Mouse (Mus musculus) embryonic facial prominence, embryonic 10.5 days (tissue): ENCODE results near the gene Comtd1. TPM values are rescaled to one million over a fixed set of nuclear protein-coding genes. Genes with fewer than 3 reads are reported as not detected.

ENCODE experiments used
- DNase-seq: peaks from one replicate; pipeline ENCODE4 v3.0.0-alpha.2; 2017; ENCODE audit warnings: low spot score
- H3K27ac ChIP-seq: fragments of 300-500 bp; sonication (generic); replicated peaks from 2 replicates; pipeline ENCODE4 v1.5.1; 2016; ENCODE audit warnings: mild to moderate bottlenecking
- H3K27me3 ChIP-seq: fragments of 300-500 bp; sonication (generic); replicated peaks from 2 replicates; pipeline ENCODE4 v1.6.1; 2016; ENCODE audit warnings: low read depth, mild to moderate bottlenecking; ENCODE audit not compliant: poor library complexity, severe bottlenecking
- H3K36me3 ChIP-seq: fragments of 300-500 bp; sonication (generic); replicated peaks from 2 replicates; pipeline ENCODE4 v1.6.1; 2016; ENCODE audit warnings: mild to moderate bottlenecking, moderate library complexity
- H3K4me1 ChIP-seq: fragments of 300-500 bp; sonication (generic); 2 replicates; pipeline ENCODE4 v1.6.1; 2016
- H3K4me3 ChIP-seq: fragments of 300-500 bp; sonication (generic); 2 replicates; pipeline ENCODE4 v1.5.1; 2016; ENCODE audit warnings: mild to moderate bottlenecking, moderate library complexity
- H3K9me3 ChIP-seq: fragments of 300-500 bp; sonication (generic); 2 replicates; pipeline ENCODE4 v1.6.1; 2016; ENCODE audit warnings: mild to moderate bottlenecking
- WGBS: fragments of 180-500 bp; shearing (Covaris S2); methylation state at CpG from one replicate; pipeline ENCODE4 v1.1.7; 2016; 5-methylcytosine and 5-hydroxymethylcytosine counted together
- polyA plus RNA-seq: library from polyadenylated mRNA; unstranded; fragments of >200 nt; fragmentation: Nextera tagmentation; extraction: Ambion mirVana; gene quantifications from 2 replicates; pipeline ENCODE4 v1.2.1, GENCODE M21; 2016

The Comtd1 gene
- polyA plus RNA-seq, 1 experiment from 2014 or later: 17.4 TPM

DNA sequence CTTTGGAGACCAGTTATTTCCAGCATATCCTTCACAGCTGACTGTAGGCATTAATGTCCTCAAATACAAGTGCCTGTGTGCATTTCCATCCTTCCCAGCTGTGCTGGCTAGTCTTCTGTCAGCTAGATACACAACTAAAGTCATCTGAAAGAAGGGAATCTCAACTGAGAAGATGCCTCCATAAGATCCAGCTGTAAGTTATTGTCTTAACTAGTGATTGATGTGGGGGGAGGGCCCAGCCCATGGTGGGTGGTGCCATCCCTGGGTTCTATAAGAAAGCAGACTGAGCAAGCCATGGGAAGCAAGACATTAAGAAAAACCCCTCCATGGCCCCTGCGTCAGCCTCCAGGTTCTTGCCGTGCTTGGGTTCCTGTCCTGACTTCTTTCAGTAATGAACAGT, 23.8 kb downstream of the Comtd1 start, which contains the start of gene Vdac2:
Gene Vdac2, plus strand, starts transcription at position 301 of the 400 bp plus-strand sequence.
- no peak for DNase-seq
- WGBS: 90% methylated on average over 2 of the region's 2 CpGs
- Histone ChIP-seq H3K27me3 (no peaks in the 10 kb centered on the region), H3K36me3 (no peaks in the 10 kb centered on the region), H3K4me3 (no peak within 1 kb of the TSS), H3K4me1 (peaks cover 6% of the 10 kb centered on the region; the same call in 1 of the 2 replicates), H3K27ac (no peak within 1 kb of the TSS), H3K9me3 (no peaks in the 10 kb centered on the region)

- peaks cover 6% of the 10 kb centered on the region; the same call in 1 of the 2 replicates for H3K4me1 ChIP-seq
- no peaks in the 10 kb centered on the region for H3K27me3 ChIP-seq
- H3K27ac ChIP-seq: no peak overlapping the region
- 75% methylated on average over 7 of the region's 7 CpGs for WGBS
- H3K36me3 ChIP-seq: no peaks in the 10 kb centered on the region
- no peak overlapping the region for H3K4me3 ChIP-seq
- no peak for DNase-seq
- no peaks in the 10 kb centered on the region for H3K9me3 ChIP-seq
Observed at GRCm38 (mm10) chr14:21823897-21824296, 24.9 kb downstream of the Comtd1 start.

- H3K4me3 ChIP-seq: no peak overlapping the region
- H3K27me3 ChIP-seq: no peaks in the 10 kb centered on the region
- H3K9me3 ChIP-seq: no peaks in the 10 kb centered on the region
- no peaks in the 10 kb centered on the region for H3K36me3 ChIP-seq
- peaks cover 6% of the 10 kb centered on the region; the same call in 1 of the 2 replicates for H3K4me1 ChIP-seq
- WGBS: 64% methylated on average over 7 of the region's 7 CpGs
- H3K27ac ChIP-seq: peak overlapping the region; percentile 67; the same call in 1 of the 2 replicates
- no peak for DNase-seq
Observed at GRCm38 (mm10) chr14:21822795-21823374, 25.9 kb downstream of the Comtd1 start.

- H3K27ac ChIP-seq: no peak overlapping the region
- peaks cover 6% of the 10 kb centered on the region; the same call in 1 of the 2 replicates for H3K4me1 ChIP-seq
- no peaks in the 10 kb centered on the region for H3K27me3 ChIP-seq
- H3K4me3 ChIP-seq: no peak overlapping the region
- 76% methylated on average over 7 of the region's 7 CpGs for WGBS
- no peak for DNase-seq
- no peaks in the 10 kb centered on the region for H3K36me3 ChIP-seq
- no peaks in the 10 kb centered on the region for H3K9me3 ChIP-seq
Observed at GRCm38 (mm10) chr14:21822307-21822706, 26.5 kb downstream of the Comtd1 start.

DNA sequence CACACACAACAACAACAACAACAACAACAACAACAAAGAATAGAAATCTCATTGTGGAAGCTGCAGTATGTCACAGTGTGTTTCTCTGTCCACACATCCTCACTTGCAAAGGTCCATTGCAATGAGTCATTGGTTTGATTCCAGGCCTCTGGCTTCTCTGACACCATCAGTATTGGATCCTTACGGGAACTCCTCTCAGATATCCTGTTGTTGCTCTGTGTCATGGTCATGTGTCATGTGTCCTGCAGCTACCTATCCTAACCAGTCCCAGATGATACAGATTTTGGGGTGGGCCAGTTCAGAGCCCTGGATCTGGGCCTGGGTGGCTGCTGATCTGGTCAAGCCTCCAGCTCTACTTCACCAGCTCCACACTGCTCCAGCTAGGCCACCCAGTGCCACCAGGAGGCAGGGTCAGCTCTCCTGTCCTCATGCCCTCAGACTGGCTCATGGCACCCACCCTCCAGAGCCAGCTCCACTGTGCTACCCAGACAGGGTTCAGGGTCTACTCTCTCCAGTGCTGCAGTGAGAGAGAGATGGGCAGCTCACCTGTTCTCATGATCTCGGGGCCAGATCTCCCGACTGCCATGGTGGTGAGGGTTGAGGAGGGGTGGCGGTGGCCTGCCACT, 27.8 kb downstream of the Comtd1 start:
- Histone ChIP-seq H3K27ac (no peak overlapping the region), H3K27me3 (no peaks in the 10 kb centered on the region), H3K4me1 (peaks cover 9% of the 10 kb centered on the region; the same call in 1 of the 2 replicates), H3K9me3 (no peaks in the 10 kb centered on the region), H3K4me3 (no peak overlapping the region), H3K36me3 (no peaks in the 10 kb centered on the region)
- DNase-seq: no peak
- WGBS: 86% methylated on average over 4 of the region's 4 CpGs

DNA sequence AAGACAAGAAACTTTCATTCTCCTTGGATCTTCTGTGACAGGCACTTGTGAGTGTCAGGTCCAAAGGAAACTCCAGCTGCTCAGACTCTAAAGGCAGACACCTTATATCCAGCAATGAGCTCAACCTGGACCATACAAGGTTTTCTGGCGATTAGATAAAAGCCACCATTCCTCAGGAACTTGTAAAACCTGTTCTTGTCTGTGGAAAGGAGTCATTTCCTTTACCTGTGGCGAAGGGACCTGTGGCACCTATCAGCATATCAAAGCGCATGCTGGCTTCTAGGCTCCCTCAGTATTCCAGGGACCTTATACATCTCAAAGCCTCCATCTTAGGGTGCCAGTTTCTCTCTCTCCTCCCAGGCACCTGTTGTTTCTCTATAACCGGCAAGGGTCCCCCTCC, 31.3 kb downstream of the Comtd1 start:
- Histone ChIP-seq H3K27me3 (no peaks in the 10 kb centered on the region), H3K4me1 (peaks cover 7% of the 10 kb centered on the region; the same call in 1 of the 2 replicates), H3K27ac (no peak overlapping the region), H3K4me3 (no peak overlapping the region), H3K36me3 (no peaks in the 10 kb centered on the region), H3K9me3 (no peaks in the 10 kb centered on the region)
- 35% methylated on average over 4 of the region's 4 CpGs for WGBS
- no peak for DNase-seq

DNA sequence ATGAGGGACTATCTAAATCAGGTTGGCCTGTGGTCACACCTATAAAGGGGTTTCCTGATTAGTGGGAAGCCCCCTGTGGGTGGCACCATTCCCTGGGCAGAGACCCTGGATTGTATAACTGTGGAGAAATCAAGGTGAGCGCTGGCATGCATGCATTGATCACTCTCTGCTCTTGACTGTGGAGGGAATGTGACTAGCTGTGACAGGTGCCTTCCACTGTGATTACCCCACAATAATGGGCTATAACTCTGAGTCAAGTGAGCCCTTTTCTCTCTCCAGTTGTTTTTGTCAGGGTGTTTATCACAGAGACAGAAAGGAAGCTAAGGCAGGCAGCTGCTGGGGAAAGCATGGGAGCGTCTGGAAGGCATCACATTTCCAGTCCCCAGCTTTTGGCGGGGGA, 32.5 kb downstream of the Comtd1 start:
- Histone ChIP-seq H3K27me3 (no peaks in the 10 kb centered on the region), H3K9me3 (no peaks in the 10 kb centered on the region), H3K4me1 (peaks cover 7% of the 10 kb centered on the region; the same call in 1 of the 2 replicates), H3K27ac (no peak overlapping the region), H3K4me3 (no peak overlapping the region), H3K36me3 (no peaks in the 10 kb centered on the region)
- no peak for DNase-seq
- 66% methylated on average over 3 of the region's 3 CpGs for WGBS

GRCm38 (mm10) chr14:21814606-21815005, 34.2 kb downstream of the Comtd1 start:
- WGBS: 95% methylated on average over 4 of the region's 4 CpGs
- H3K9me3 ChIP-seq: no peaks in the 10 kb centered on the region
- no peaks in the 10 kb centered on the region for H3K27me3 ChIP-seq
- H3K4me3 ChIP-seq: no peak overlapping the region
- no peak overlapping the region for H3K27ac ChIP-seq
- peaks cover 7% of the 10 kb centered on the region; the same call in 1 of the 2 replicates for H3K4me1 ChIP-seq
- no peaks in the 10 kb centered on the region for H3K36me3 ChIP-seq
- no peak for DNase-seq

DNA sequence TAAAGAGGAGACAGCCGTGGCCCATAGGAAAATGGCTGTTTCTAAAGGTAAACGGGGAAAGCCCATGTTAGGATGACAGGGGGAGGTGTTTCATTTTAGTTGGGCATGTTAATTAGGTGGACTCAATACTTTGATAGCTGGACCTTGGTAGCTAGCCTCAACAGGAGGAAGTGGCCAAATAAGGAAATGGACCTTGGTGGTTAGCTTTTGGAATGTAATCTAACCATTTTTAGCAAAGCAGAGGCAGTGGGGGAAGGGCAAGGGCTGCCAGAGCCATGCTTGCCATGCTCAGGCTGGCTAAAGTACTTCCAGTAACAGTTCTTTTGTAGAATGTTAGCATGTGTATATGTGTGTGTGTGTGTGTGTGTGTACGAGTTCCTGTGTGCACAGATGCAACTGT, 34.9 kb downstream of the Comtd1 start:
- H3K27ac ChIP-seq: no peak overlapping the region
- DNase-seq: no peak
- no peak overlapping the region for H3K4me3 ChIP-seq
- H3K4me1 ChIP-seq: peaks cover 7% of the 10 kb centered on the region; the same call in 1 of the 2 replicates
- no peaks in the 10 kb centered on the region for H3K27me3 ChIP-seq
- 88% methylated on average over 3 of the region's 3 CpGs for WGBS
- no peaks in the 10 kb centered on the region for H3K9me3 ChIP-seq
- H3K36me3 ChIP-seq: no peaks in the 10 kb centered on the region

DNA sequence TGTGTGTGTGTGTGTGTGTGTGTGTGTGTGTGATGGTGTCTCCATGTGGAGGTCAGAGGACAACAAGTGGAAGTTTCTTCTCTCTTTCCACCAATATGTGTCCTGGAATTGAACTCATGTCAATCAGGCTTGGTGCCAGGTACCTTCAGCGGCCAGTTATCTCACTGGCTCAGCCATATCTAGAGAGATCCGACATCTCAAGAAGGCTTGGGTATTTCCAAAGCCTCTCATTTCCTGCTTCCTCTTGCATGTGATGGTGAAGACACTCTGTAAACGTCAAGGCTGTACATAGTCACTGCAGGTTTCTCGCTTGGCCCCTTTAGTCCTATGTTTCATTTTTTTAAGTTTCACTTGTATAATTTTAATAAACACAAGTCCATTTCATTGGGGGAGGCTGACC, 35.6 kb downstream of the Comtd1 start:
- Histone ChIP-seq H3K36me3 (no peaks in the 10 kb centered on the region), H3K27ac (no peak overlapping the region), H3K4me1 (peaks cover 7% of the 10 kb centered on the region; the same call in 1 of the 2 replicates), H3K4me3 (no peak overlapping the region), H3K9me3 (no peaks in the 10 kb centered on the region), H3K27me3 (no peaks in the 10 kb centered on the region)
- DNase-seq: no peak
- WGBS: 82% methylated on average over 4 of the region's 4 CpGs

DNA sequence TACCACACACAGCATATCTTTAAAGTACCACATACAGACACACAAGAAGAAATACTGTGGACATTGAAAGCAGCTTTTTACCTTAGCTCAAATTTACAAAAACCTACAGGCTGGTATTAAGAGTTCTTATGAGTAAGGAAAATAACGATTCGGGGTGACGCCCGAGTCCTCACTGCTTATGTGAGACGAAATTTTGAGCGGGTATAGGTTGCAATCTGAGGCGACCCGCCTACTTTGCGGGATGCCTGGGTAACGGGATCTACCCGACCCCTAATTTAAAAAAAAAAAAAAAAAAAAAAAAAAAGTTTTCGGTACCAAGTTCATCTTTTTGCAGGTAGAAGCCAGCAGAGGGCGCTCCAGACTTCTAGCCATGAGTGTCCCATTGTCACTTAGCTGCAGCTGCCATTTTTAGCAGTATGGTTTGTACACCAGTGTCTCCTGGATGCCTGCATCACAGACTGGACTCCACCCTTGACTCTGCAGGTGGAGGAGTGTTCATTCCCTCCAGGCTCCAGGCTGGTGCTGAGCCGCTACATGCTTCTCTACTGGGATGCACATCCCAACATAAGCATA, 36.1 kb downstream of the Comtd1 start:
- Histone ChIP-seq H3K4me3 (no peak overlapping the region), H3K4me1 (peaks cover 7% of the 10 kb centered on the region; the same call in 1 of the 2 replicates), H3K27ac (no peak overlapping the region), H3K9me3 (no peaks in the 10 kb centered on the region), H3K36me3 (no peaks in the 10 kb centered on the region), H3K27me3 (no peaks in the 10 kb centered on the region)
- WGBS: 24% methylated on average over 14 of the region's 14 CpGs
- peak; percentile 73 for DNase-seq

DNA sequence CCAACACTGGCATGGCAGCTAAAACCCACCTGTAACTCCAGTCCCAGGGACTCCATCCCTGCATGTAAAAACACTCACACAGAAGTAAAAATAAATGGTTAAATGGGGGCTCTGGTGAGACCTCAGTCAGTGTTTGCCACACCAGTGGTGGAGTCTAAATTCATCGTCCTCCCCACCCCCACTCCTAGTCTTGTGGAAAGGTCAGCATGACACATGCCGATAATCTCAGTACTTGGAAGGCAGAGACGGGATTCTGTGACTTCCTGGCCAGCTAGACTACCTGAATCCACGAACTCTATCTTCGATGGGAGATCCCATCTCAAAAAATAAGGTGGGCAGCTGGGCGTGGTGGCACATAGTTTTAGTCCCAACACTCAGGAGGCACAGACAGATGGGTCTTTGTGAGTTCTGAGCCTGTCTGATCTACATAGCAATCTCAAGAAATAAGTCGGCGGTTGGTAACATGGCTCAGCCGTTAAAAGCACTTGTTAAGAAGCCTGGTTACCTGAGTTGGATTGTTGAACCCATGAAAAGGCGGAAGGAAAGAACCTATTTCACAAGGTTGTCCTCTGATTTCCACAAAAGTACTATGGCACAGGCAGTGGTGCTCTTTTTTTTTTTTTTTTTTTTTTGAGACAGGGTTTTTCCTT, 36.9 kb downstream of the Comtd1 start:
- Histone ChIP-seq H3K4me1 (peaks cover 7% of the 10 kb centered on the region; the same call in 1 of the 2 replicates), H3K9me3 (no peaks in the 10 kb centered on the region), H3K36me3 (no peaks in the 10 kb centered on the region), H3K4me3 (no peak overlapping the region), H3K27ac (no peak overlapping the region), H3K27me3 (no peaks in the 10 kb centered on the region)
- WGBS: 86% methylated on average over 10 of the region's 10 CpGs
- no peak for DNase-seq
